Mouse (Mus musculus): ENCODE measurements around the gene Tyw3.

GRCm38 (mm10) chr3:154546234-154546633 is 50.7 kb downstream of the Tyw3 start:
- TF ChIP-seq CTCF (IDR thresholded peaks at IDR 0.05; ENCODE audit: low read depth, low read length) (no peak), POLR2A (IDR thresholded peaks at IDR 0.05; ENCODE audit: insufficient read depth, low read length) (no peak)
